Mouse (Mus musculus) CD4-positive helper T cell, adult 2 months (primary cell): ENCODE measurements around the gene Itgb7.
"Not testable (repeated sequence)": the region's sequence is repeated elsewhere in the genome, so short reads cannot be mapped to it uniquely, and the experiment has no call there.

Experiments
- DNase-seq: peaks from one replicate; pipeline ENCODE4 v3.0.0-alpha.2; 2012; ENCODE audit warnings: low read depth, missing footprints, low spot score

Gene Itgb7

DNA sequence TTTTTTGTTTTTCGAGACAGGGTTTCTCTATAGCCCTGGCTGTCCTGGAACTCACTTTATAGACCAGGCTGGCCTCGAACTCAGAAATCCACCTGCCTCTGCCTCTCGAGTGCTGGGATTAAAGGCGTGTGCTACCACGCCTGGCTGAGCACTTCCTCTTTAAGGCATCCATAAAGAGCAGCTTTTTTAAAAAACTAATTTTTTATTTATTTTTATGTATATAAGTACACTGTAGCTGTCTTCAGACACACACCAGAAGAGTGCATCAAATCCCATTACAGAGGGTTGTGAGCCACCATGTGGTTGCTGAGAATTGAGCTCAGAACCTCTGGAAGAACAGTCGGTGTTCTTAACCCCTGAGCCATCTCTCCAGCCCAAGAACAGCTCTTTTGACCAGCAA, 6.1 kb downstream of the Itgb7 start:
- not testable (repeated sequence) for DNase-seq

DNA sequence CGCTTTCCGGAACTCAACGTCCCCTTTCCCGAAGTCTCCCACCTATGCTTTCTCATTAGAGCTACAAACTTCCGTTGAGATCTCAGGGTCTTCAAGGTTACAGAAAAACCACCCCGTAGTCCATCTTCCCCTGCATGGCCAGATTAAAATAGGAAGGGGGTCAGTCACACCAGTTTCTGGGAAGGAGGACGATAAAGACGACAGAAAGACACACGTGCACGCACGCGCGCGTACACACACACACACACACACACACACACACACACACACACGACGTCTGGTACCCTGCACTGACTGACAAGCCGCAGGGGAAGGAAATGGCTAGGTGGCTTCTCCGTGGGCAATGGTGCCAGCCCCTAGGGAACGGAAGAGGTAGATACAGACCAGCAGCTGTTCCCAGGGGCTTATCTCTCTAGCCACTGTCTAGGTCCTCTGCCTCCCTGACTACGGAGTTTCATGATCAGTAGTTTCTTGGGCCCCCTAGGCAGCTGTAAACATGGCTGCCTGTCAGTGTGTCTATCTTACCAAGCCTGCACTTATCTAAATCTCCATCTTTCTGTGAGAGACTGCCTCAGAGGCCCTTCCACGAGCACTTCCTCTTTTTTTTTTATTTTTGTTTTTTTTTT, 6.6 kb downstream of the Itgb7 start:
- peak; percentile 90 for DNase-seq

DNA sequence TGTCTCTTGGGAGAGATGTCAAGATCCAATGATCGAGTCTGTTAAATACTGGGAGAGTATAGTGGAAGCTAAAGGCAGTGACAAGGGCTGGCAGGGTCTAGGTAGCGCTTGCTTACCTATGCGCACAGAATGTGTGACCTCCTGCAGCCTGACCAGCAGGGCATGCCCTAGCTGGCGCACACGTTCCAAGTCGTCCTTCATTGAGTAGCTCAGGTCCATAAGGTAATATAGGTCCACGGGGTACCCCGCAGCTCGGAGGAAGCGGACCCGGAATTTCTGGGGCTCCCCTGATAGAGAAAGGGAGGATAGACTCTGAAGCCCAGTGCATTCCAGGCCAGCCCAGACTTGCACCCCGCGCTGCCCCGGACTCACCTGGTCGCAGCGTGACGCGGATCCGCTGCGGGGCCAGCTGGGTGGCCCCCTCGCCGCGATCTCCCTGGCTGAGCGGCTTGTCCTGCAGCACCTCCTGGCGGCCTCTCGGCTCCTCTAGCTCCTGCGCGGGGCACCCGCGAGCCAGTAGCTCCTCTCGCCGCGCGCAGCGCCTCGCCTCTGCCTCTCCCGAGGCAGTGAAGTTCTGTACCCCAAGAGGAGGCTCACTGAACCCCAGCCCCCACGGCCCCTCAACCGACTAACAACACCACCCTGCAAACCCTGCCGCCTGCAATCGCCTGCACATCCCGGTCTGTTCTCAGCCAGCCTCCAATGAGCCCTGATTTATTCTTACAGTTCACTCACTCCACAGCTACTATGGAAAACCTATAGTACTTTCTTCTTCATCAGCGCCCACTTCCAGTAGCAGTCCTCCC, 7.4 kb downstream of the Itgb7 start:
- DNase-seq = peak; percentile 80

DNA sequence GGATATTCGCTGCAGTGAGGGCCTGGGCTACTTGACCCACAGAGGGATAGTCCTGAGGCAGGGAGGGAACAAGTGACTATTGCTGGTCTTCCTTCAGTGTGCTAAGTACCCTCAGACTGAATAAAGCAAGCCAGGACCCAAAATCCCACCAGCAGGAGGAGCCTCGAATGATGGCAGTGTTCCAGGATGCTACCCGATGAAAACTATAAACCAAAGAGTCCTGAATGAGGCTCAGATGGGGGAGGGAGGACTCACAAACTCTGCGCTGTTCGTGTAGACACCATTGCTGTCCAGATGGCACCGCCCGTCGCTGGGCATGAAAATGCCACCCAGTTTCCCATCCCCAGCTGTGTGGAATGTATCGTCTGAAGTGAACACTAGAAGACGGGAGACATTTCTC, 9.4 kb downstream of the Itgb7 start:
- DNase-seq = no peak

DNA sequence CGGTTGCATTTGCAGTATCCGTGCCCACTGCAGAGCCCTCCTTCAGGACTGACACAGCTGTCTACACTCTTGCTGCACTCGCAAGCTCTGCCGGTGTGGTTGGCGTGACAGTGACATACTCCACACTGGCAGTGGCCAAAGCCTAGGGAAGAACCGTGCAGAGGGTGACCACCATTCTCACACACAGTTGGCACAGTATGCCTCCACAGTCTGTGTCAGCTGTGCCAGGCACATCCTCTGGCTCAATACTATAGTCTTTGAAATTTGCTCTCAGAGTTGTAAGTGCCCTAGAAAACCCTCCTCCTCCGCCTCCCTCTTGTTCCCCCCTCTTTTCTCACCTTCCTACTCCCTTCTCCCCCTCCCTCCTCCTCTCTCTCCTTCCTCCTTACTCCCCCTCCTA, 14.4 kb downstream of the Itgb7 start:
- no peak for DNase-seq

DNA sequence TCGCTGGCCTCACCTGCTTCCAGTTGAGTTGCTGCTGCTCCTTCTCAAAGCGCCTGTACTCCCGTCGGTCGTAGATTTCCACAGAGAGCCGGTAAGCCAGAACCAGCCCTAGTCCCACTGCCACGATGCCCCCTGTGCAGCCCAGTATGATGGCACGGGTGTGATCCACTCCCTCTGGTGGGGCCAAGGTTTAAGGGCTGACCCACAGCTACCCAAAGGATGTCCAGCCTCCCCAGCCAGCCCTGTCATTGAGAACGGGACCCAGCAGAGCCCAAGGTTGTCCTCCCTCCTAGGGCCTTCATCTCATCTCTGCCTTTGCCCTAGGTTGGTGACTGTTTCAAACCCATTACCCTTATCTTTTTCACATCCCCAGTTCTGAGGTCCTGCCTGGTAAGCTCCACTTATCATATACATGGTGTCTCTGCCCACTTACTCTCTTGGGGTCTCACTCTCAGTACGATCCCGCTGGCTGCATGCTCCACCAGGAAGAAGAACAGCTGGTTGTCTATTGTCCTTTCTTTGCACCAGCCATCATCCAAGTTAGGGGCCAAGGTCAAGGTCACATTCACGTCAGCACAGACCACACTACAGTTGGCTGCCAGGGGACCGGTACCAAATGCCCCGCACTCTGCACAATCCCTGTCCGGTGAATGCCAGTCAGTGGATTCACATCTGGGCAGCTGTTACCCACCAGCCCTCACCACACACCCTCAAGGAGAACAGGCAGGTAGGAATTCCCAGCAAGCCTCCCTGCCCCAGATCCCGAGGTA, 15.1 kb downstream of the Itgb7 start:
- DNase-seq = no peak

DNA sequence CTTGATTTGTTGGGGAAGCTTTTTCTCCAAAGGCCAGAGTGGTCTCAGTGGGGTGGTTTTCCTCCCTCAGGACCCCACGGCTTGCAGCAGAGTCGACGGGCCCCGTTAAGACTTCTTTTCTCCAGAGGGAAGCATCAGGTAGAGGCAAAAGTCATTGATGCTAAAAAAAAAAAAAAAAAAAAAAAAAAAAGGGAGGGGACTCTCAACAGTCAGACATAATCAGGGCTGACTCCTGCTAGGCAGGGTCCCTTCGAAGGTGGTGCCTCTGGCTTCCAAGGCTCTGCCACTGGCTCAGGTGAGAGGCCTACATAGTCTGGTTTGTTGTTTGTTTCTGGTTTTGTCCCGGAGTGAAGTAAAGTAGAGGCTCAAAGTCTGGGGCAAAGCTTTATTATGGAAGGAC, 16.1 kb downstream of the Itgb7 start:
- no peak for DNase-seq

DNA sequence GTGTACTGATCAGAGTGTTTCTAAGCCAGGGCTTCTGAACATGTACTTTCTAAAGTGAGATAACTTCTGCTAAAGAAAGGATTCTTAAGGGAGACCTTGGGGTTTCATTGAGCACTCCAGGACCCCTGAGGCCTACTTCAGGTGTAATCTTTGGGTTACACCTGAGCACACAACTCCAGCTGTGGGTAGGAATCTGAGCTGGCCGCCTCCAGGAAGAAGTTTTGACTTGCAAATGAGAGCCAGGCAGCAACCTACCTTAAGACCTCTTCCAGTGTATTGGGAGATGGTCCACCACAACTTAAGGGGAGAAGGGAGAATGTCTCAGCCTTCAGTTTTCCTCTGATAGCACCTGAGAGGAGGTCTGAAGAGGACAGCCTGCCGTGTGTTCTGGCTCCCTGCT, 17.6 kb downstream of the Itgb7 start:
- DNase-seq = no peak

DNA sequence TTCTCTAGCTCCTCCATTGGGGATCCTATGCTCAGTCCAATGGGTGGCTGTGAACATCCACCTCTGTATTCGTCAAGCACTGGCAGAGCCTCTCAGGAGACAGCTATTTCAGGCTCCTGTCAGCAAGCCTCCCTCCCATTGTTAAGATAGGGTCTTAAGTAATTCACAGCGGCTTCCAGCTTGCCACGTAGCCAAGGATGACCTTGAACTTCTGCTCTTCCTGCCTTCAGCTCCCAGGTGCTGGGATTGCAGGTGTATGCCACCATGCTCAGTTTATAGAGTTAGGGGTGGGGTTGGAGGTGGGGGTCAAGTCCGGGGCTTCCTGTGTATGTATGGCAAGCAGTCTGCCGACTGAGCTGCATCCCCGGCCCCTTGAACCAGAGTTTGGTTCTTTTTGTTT, 19.8 kb downstream of the Itgb7 start:
- no peak for DNase-seq

DNA sequence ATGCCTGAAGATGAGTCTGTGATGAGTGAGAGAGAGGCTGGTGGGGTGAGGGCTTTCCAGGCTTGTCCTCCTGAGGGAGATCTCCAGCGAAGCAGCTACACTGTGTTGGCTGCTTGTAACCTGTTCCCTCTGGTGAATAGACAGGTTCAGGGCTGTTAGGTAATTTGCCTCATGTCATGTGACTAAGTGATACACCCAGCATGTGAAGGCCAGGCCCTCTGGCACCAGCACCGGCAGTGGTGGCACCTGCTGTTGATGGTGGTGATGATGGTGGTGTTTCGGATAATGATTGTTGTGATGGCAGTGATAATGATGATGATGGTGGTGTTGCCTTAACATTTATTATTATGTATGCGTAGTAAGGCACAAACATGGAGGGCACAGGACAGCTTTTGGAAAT, 20.9 kb downstream of the Itgb7 start:
- no peak for DNase-seq

DNA sequence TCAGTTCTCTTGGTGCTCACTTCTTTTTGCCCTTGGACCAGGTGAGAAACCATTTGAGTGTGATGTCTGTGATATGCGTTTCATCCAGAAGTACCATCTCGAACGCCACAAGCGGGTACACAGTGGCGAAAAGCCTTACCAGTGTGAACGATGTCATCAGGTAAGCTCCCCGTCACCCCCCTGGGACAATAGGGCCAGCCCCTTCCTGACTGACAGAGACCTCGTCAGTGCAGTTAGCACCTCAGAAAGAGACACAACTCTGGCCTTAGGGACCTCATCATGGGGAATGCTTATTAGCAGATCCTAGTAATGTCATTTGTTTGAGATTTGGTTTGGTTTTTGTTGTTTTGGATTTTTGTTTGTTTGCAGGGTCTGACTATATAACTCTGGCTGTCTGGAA, 22.6 kb downstream of the Itgb7 start:
- DNase-seq = no peak

DNA sequence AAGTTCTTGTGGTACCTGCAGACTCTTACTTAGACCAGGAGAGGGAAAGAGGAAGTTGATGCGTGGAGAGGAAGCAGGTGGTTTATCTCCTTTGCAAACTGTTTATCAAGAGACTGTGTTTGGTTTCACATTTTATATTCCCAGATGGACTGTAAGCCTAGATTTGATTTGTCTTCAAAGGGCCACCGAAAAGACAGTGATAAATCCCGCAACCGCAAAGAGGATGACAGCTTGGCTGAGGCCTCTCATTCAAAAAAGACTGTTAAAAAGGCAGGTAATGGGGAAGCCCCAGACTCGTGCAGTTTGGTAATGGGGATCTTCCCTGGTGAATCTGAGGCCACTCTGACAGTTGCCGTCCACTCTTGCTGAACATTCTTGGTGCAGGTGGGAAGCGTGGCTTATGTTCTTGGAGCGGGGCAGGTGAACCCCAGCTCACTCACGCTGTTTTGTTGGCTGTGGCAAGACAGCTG, 23.6 kb downstream of the Itgb7 start:
- peak; percentile 55 for DNase-seq

DNA sequence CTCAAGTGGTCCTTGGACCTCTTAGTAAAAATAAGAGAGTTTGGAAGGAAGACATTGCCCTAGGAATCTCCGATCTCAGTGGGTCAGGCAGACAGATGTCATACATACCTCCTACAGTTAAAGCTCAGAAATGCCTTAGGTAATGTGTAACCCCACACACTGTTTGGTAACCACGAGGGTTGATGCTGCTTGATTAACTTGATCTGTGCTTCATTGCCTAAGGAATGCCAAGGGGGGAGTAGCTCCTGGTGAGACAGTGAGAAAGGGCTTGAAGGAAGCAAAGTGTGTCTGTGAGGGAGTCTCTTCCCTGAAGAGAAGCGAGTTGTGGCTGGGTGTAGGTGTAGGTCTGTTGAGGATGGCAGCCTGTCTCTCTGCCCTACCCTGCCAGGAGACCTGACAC, 24.4 kb downstream of the Itgb7 start:
- no peak for DNase-seq

DNA sequence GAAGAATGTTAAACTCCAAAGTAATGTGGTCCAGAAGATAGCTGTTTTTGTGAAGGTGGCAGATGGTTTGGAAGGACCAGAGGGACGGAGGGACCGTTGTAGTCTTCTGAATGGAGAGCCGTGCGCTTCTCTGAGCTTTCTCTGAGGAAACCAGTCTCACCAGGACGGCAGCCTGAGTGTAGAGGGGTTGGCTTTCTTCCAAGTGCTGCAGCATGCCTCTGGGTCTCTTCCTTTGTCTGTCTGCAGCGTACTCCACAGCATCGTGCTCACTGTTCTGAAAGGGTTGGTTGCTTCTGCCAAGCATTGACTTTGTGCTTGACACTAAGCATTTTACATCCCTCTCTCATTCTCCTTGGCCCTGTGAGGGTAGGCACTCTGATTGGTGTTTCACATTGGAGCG, 26.0 kb downstream of the Itgb7 start:
- peak; percentile 54 for DNase-seq

DNA sequence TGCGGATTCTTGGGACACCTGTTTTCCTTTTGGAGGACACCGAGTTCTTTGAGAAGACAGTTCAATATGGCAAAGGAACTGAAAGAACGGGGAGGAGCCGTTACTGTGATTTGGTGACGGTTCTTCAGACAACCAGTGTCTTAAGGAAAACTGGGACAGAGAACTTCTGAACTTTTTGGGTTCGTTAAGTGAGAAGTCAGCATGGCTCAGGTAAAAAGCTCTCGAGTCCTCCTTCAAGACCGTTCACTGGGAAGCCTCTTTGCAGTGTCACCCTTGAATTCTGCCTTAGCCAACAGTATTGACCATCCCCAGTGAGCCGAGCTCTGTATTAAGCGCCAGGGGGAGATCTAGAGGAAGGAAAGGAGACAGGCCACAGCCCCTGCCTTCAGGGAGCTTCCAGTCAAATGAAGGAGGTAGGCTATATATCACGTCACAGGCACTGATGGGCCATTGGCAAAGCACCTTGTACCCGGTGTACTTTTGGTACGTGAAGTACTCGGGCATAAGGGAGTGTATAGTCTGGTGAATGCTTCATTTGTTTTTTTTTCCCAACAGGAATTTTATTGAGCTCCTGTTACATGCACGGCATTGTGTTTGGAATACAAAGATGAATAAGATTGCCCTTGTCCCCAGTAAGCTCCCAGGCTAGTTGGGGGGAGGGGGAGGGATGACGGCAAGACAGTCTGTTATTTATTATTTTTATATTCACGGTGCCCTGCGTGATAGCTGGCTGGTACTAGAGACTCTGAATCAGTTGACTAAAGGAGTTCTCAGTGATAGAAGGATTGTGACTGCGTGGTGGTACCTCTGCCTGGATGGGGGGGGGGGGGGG, 26.9 kb downstream of the Itgb7 start, which contains the start of gene Csad:
Csad (minus strand) TSS at position 51 of the 832 bp plus-strand sequence.
- no peak for DNase-seq

DNA sequence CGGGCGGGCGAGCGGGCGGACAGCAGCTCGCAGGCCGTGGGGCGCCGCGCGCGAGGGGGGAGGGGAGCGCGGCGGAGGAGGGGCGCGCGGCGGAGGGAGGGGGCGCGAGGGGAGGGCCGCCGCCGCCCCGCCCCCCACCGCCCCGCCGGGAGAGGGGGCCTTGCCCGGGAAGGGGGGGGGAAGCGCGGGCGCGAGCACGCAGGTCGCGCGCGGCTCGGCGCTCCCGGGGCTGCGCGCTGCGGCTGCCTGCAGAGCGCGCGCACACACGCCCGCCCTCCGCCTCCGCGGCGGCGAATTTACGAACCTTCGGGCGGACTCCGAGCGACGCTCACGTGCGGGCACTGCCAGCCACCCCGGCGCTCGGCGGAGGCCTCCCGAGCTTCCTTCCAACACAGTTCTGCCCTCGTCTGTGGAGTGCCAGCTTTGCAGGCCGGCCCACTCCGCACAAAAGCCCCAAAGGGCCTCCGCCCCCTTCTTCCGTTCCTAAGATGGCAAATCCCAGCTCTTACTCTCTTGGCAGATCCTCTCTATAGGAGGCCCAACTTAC, 27.8 kb downstream of the Itgb7 start:
- peak; percentile 83 for DNase-seq

DNA sequence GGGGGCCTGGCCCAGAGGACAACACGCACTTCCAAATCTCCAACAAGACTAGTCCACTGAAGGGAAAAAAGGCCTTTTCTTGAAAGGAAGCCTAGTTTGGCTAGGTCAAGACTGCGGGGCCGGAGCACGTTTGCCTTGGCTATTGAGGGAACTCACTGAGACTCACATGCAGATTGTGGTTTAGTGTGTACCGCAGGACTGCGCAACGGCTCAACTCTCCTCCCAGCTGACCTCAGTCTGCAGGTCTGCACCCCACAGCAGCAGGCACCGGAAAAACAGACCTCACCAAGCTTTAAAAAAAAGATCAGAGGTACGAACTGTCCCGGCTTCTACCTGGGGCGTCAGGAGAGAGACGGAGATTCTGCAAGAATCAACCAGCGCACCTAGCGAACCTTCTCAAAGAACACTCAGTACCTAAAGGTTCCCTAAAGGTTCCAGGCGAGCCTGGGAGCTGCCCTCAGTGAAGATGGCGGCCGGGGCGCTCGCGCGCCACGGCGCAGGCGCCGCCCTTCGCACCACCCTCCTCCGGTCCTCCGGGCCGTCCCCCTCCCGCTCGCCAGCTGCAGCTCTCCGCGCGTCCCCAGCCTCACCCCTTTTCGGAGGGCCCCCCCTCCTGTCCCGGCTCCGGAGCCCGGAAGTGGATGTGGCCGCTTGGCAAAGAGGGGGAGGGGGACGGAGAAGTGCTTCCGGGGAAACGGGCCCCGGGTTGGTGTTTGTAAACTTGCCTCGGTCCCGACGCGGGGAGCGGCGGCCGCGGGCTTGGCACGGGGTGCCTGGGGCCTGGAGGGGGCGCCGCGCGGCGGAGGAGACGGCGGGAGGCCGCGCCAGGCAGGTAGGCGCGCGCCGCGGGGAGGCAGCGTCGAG, 28.5 kb downstream of the Itgb7 start, which contains the start of gene Zfp740:
Zfp740 (plus strand) TSS at position 279 of the 864 bp plus-strand sequence.
- peak; percentile 98 for DNase-seq

DNA sequence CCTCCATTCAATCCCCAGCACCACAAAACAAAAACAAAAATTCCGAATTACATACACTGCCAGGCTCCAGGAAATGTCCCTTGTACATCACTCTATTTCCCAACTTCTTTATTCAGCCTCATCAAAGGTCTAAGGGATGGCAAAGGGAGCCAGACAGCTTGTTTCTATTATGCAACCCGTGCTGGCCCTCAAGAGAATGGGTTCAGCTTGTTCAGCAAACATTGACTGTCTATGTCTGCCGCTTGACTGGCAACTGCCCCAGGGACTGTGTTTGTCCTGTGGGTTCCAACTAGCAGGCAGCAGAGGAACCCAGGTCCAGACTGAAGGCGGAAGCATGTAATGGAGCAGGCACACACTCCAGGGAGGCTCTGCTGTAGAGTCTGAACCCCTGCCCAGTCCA, 32.9 kb downstream of the Itgb7 start:
- DNase-seq = no peak

DNA sequence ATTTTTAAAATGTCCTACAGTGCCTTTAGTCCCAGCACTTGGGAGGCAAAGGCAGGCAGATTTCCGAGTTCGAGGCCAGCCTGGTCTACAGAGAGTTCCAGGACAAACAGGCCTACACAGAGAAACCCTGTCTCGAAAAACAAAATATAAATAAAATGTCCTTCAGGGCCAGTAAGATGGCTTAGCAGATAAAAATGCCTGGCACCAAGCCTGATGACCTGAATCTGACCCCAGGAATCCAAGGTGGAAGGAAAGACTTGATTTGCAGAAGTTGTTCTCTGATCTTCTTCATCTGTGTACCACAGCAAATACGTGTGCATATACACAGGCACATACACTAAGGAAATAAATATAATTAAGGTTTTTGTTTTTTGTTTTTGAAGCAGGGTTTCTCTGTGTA, 36.4 kb downstream of the Itgb7 start:
- no peak for DNase-seq

DNA sequence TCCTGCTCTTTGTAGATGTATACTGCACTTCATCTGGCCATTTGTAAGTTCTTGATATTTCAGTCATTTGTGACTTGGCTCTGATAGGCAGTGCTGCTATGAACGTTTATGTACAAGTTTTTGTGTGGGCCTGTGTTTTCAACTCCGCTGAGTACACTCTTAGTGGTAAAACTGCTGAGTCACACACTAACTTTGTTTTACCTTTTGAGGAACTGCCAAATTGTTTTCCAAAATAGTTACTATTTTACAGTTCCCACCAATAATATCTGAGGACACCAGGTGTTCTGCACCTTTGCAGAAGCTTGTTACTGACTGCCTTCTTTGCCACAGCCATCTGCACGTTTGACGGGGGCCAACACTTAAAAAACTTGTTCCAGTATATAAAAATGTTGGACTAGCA, 37.3 kb downstream of the Itgb7 start:
- DNase-seq = no peak
